Mouse (Mus musculus): Measurements from ENCODE around the gene Psma4. TPM values are rescaled to one million over a fixed set of nuclear protein-coding genes. Genes with fewer than 3 reads are reported as not detected.

Gene Psma4
- 118 TPM for polyA plus RNA-seq (2017; shearing (Covaris generic))

GRCm38 (mm10) chr9:54950575-54951321 is at the start of gene Psma4, which contains the start of gene AY074887:
Gene Psma4, plus strand, starts transcription at chr9:54950790.
Gene AY074887, minus strand, starts transcription at chr9:54950998.

GRCm38 (mm10) chr9:54917010-54917677 is 33.4 kb upstream of the Psma4 start, which contains the start of gene Hykk:
Gene Hykk, plus strand, starts transcription at chr9:54917283.

GRCm38 (mm10) chr9:54980674-54981073 is 30.1 kb downstream of the Psma4 start, which contains the start of gene Chrna5:
Gene Chrna5, plus strand, starts transcription at chr9:54980880.

Other genes starting within 250 kb of the Psma4 start
- gene Wdr61, start 216.3 kb upstream of the Psma4 start, polyA plus RNA-seq (2017; shearing (Covaris generic)), result 56.8 TPM
- not detected for gene Crabp1, start 186.0 kb upstream of the Psma4 start, polyA plus RNA-seq (2017; shearing (Covaris generic))
- 20.6 TPM for gene Ireb2, start 87.0 kb upstream of the Psma4 start, polyA plus RNA-seq (2017; shearing (Covaris generic))
- gene Hykk, start 33.5 kb upstream of the Psma4 start, polyA plus RNA-seq (2017; shearing (Covaris generic)), result 0.61 TPM
- gene AY074887, start 208 bp downstream of the Psma4 start, polyA plus RNA-seq (2017; shearing (Covaris generic)), result 0.97 TPM
- gene Chrna5, start 30.1 kb downstream of the Psma4 start, polyA plus RNA-seq (2017; shearing (Covaris generic)), result 0.19 TPM
- not detected for gene Chrna3, start 75.8 kb downstream of the Psma4 start, polyA plus RNA-seq (2017; shearing (Covaris generic))
- not detected for gene Chrnb4, start 98.0 kb downstream of the Psma4 start, polyA plus RNA-seq (2017; shearing (Covaris generic))
- gene Ube2q2, start 198.1 kb downstream of the Psma4 start, polyA plus RNA-seq (2017; shearing (Covaris generic)), result 52.2 TPM